Mouse (Mus musculus) embryonic facial prominence, embryonic 15.5 days (tissue): ENCODE measurements around the gene Parl. TPM values are rescaled to one million over a fixed set of nuclear protein-coding genes. Genes with fewer than 3 reads are reported as not detected.

Experiments
- ATAC-seq: fragments of 200-750 bp; cut with Nextera tagmentation; 2 replicates; pipeline ENCODE4 v1.8.0; 2017; ENCODE audit warnings: low read depth, moderate TSS enrichment; ENCODE audit not compliant: insufficient number of reproducible peaks, low FRiP score, low TSS enrichment
- H3K27ac ChIP-seq: fragments of 300-500 bp; sonication (generic); replicated peaks from 2 replicates; pipeline ENCODE4 v1.5.1; 2015; ENCODE audit warnings: mild to moderate bottlenecking, inconsistent platforms
- H3K27me3 ChIP-seq: fragments of 300-500 bp; sonication (generic); 2 replicates; pipeline ENCODE4 v1.6.1; 2015; ENCODE audit warnings: inconsistent platforms
- H3K36me3 ChIP-seq: fragments of 300-500 bp; sonication (generic); 2 replicates; pipeline ENCODE4 v1.6.1; 2015; ENCODE audit warnings: mild to moderate bottlenecking, inconsistent platforms
- H3K4me1 ChIP-seq: fragments of 300-500 bp; sonication (generic); 2 replicates; pipeline ENCODE4 v1.6.1; 2015; ENCODE audit warnings: inconsistent platforms
- H3K4me2 ChIP-seq: fragments of 300-500 bp; sonication (generic); replicated peaks from 2 replicates; pipeline ENCODE4 v1.6.1; 2015; ENCODE audit warnings: mild to moderate bottlenecking, inconsistent platforms
- H3K4me3 ChIP-seq: fragments of 300-500 bp; sonication (generic); replicated peaks from 2 replicates; pipeline ENCODE4 v1.5.1; 2015; ENCODE audit warnings: mild to moderate bottlenecking, inconsistent platforms
- H3K9ac ChIP-seq: fragments of 300-500 bp; sonication (generic); 2 replicates; pipeline ENCODE4 v1.6.1; 2015; ENCODE audit warnings: inconsistent platforms
- H3K9me3 ChIP-seq: fragments of 300-500 bp; sonication (generic); replicated peaks from 2 replicates; pipeline ENCODE4 v1.6.1; 2016; ENCODE audit warnings: inconsistent platforms
- WGBS: fragments of 180-500 bp; shearing (Covaris S2); methylation state at CpG from one replicate; pipeline ENCODE4 v1.1.7; 2015; 5-methylcytosine and 5-hydroxymethylcytosine counted together
- polyA plus RNA-seq: library from polyadenylated mRNA; unstranded; fragments of >200 nt; fragmentation: Nextera tagmentation; extraction: Ambion mirVana; gene quantifications from 2 replicates; pipeline ENCODE4 v1.2.1, GENCODE M21; 2015

Gene Parl
- polyA plus RNA-seq, 1 experiment from 2014 or later, result 94.9 TPM

GRCm38 (mm10) chr16:20300076-20300475, 2.1 kb downstream of the Parl start:
- Histone ChIP-seq H3K4me1 (peaks cover 20% of the 10 kb centered on the region), H3K9ac (no peak overlapping the region), H3K4me2 (no peak overlapping the region), H3K27me3 (no peaks in the 10 kb centered on the region), H3K36me3 (peaks cover 19% of the 10 kb centered on the region), H3K27ac (no peak overlapping the region), H3K4me3 (no peak overlapping the region), H3K9me3 (no peaks in the 10 kb centered on the region)
- WGBS, result 92% methylated on average over 2 of the region's 2 CpGs
- ATAC-seq, result no peak

GRCm38 (mm10) chr16:20280238-20280637, 21.9 kb downstream of the Parl start:
- no peaks in the 10 kb centered on the region for H3K27me3 ChIP-seq
- H3K4me2 ChIP-seq, result no peak overlapping the region
- no peak overlapping the region for H3K4me3 ChIP-seq
- H3K9me3 ChIP-seq, result no peaks in the 10 kb centered on the region
- no peak overlapping the region for H3K27ac ChIP-seq
- no peak for ATAC-seq
- H3K4me1 ChIP-seq, result no peaks in the 10 kb centered on the region
- H3K9ac ChIP-seq, result no peak overlapping the region
- 79% methylated on average over 4 of the region's 4 CpGs for WGBS
- peaks cover 64% of the 10 kb centered on the region for H3K36me3 ChIP-seq

GRCm38 (mm10) chr16:20279395-20279794, 22.8 kb downstream of the Parl start:
- Histone ChIP-seq H3K4me2 (no peak overlapping the region), H3K4me1 (no peaks in the 10 kb centered on the region), H3K9me3 (no peaks in the 10 kb centered on the region), H3K9ac (no peak overlapping the region), H3K27me3 (no peaks in the 10 kb centered on the region), H3K27ac (no peak overlapping the region), H3K4me3 (no peak overlapping the region), H3K36me3 (peaks cover 59% of the 10 kb centered on the region)
- no peak for ATAC-seq
- WGBS, result 92% methylated on average over 5 of the region's 5 CpGs

GRCm38 (mm10) chr16:20272994-20273393, 29.2 kb downstream of the Parl start:
- Histone ChIP-seq H3K4me2 (no peak overlapping the region), H3K4me1 (no peaks in the 10 kb centered on the region), H3K27ac (no peak overlapping the region), H3K36me3 (0 out of 2 replicates have a peak, but pooled peaks cover 1% of the 10 kb centered on the region), H3K27me3 (no peaks in the 10 kb centered on the region), H3K9ac (no peak overlapping the region), H3K4me3 (no peak overlapping the region), H3K9me3 (no peaks in the 10 kb centered on the region)
- no peak for ATAC-seq
- 44% methylated on average over 3 of the region's 3 CpGs for WGBS

- Histone ChIP-seq H3K9me3 (no peaks in the 10 kb centered on the region), H3K36me3 (no peaks in the 10 kb centered on the region), H3K27ac (no peak overlapping the region), H3K4me2 (no peak overlapping the region), H3K27me3 (no peaks in the 10 kb centered on the region), H3K4me3 (no peak overlapping the region), H3K4me1 (no peaks in the 10 kb centered on the region), H3K9ac (no peak overlapping the region)
- no peak for ATAC-seq
- WGBS, result 60% methylated on average over 4 of the region's 4 CpGs
Observed at GRCm38 (mm10) chr16:20271339-20271738, 30.8 kb downstream of the Parl start.

GRCm38 (mm10) chr16:20265089-20265488, 37.1 kb downstream of the Parl start:
- ATAC-seq, result no peak
- Histone ChIP-seq H3K27ac (no peak overlapping the region), H3K27me3 (no peaks in the 10 kb centered on the region), H3K4me3 (no peak overlapping the region), H3K9me3 (no peaks in the 10 kb centered on the region), H3K4me1 (no peaks in the 10 kb centered on the region), H3K4me2 (no peak overlapping the region), H3K9ac (no peak overlapping the region), H3K36me3 (no peaks in the 10 kb centered on the region)
- WGBS, result 61% methylated on average over 7 of the region's 7 CpGs

GRCm38 (mm10) chr16:20257926-20258325, 44.3 kb downstream of the Parl start:
- Histone ChIP-seq H3K36me3 (no peaks in the 10 kb centered on the region), H3K4me1 (no peaks in the 10 kb centered on the region), H3K9me3 (no peaks in the 10 kb centered on the region), H3K4me2 (no peak overlapping the region), H3K9ac (no peak overlapping the region), H3K4me3 (no peak overlapping the region), H3K27me3 (no peaks in the 10 kb centered on the region), H3K27ac (no peak overlapping the region)
- WGBS, result 71% methylated on average over 5 of the region's 5 CpGs
- ATAC-seq, result no peak

GRCm38 (mm10) chr16:20248442-20249174, 53.6 kb downstream of the Parl start:
- Histone ChIP-seq H3K4me3 (no peak overlapping the region), H3K36me3 (no peaks in the 10 kb centered on the region), H3K4me2 (no peak overlapping the region), H3K27ac (no peak overlapping the region), H3K9ac (no peak overlapping the region), H3K4me1 (no peaks in the 10 kb centered on the region), H3K9me3 (no peaks in the 10 kb centered on the region), H3K27me3 (no peaks in the 10 kb centered on the region)
- 88% methylated on average over 9 of the region's 9 CpGs for WGBS
- ATAC-seq, result no peak

GRCm38 (mm10) chr16:20247103-20247502, 55.1 kb downstream of the Parl start:
- H3K4me3 ChIP-seq, result no peak overlapping the region
- no peak overlapping the region for H3K9ac ChIP-seq
- no peaks in the 10 kb centered on the region for H3K36me3 ChIP-seq
- no peaks in the 10 kb centered on the region for H3K27me3 ChIP-seq
- no peaks in the 10 kb centered on the region for H3K9me3 ChIP-seq
- no peak overlapping the region for H3K27ac ChIP-seq
- ATAC-seq, result no peak
- no peak overlapping the region for H3K4me2 ChIP-seq
- H3K4me1 ChIP-seq, result no peaks in the 10 kb centered on the region

- Histone ChIP-seq H3K27ac (no peak within 1 kb of the TSS), H3K9ac (peak within 1 kb of the TSS; percentile 37), H3K27me3 (no peaks in the 10 kb centered on the region; the same call in 1 of the 2 replicates), H3K4me1 (no peaks in the 10 kb centered on the region), H3K9me3 (no peaks in the 10 kb centered on the region), H3K4me2 (peak within 1 kb of the TSS; percentile 96), H3K4me3 (peak within 1 kb of the TSS; percentile 70), H3K36me3 (no peaks in the 10 kb centered on the region)
- WGBS, result under 1% methylated on average over 90 of the region's 90 CpGs
- peak; percentile 75 for ATAC-seq
Observed at GRCm38 (mm10) chr16:20240468-20241414, 61.4 kb downstream of the Parl start, which contains the start of gene Map6d1. TSS of gene Map6d1 (minus strand) at chr16:20241358.

GRCm38 (mm10) chr16:20238646-20239045, 63.5 kb downstream of the Parl start:
- H3K9me3 ChIP-seq, result no peaks in the 10 kb centered on the region
- H3K27me3 ChIP-seq, result no peaks in the 10 kb centered on the region; the same call in 1 of the 2 replicates
- H3K4me1 ChIP-seq, result no peaks in the 10 kb centered on the region
- 0 out of 2 replicates have a peak, but pooled peaks cover 5% of the 10 kb centered on the region for H3K36me3 ChIP-seq
- H3K4me3 ChIP-seq, result no peak overlapping the region
- 59% methylated on average over 4 of the region's 4 CpGs for WGBS
- H3K27ac ChIP-seq, result no peak overlapping the region
- H3K9ac ChIP-seq, result no peak overlapping the region
- no peak for ATAC-seq
- no peak overlapping the region for H3K4me2 ChIP-seq
